ENCODE assay signal across 24 mouse cellular contexts in the genomic region with DNA sequence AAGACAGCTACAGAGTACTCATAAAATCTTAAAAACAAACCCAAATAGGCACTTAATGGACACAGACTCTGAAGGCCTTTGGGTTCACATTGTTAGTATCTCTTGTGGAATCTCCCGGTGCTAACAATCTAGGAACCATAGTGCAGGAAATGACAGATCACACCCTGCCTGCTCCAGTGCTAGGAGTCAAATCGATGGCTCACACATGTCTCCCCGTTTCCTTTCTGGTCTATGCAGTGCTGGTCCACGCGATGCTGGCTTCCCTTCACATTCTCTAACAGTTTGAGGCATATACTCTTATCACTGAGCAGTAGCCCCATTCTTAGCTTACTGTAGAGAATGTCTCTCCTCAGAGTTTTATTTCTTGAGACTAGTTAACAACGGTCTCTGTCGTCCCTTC. TPM values are rescaled to one million over a fixed set of nuclear protein-coding genes. Genes with fewer than 3 reads are reported as not detected.
DNase-seq lines count a peak whose midpoint lies in the region; ATAC-seq and TF ChIP-seq lines count a peak whose summit lies in the region.
"Had no signal": no experiment of that assay in that cellular context is flagged by ENCODE, and none has a peak within 500 bp of the region (broad histone marks: within the 10 kb centered on the region; RNA-seq: fewer than 3 reads in every experiment).

No protein-coding gene starts in this region.

- no peaks in the 10 kb centered on the region for H3K27me3 ChIP-seq in kidney, postnatal 0 days (ENCODE audit: insufficient read depth, low read length)
- no peaks in the 10 kb centered on the region for H3K27me3 ChIP-seq in liver, embryonic 13.5 days
- H3K27me3 ChIP-seq: embryonic facial prominence, embryonic 12.5 days; hindbrain, embryonic 12.5 days; intestine, embryonic 15.5 days; midbrain, embryonic 12.5 days; neural tube, embryonic 12.5 days; Patski had no signal

- no peak overlapping the region for H3K4me2 ChIP-seq in kidney, postnatal 0 days (ENCODE audit: low read length)
- no peak overlapping the region for H3K4me2 ChIP-seq in liver, embryonic 13.5 days
- H3K4me2 ChIP-seq: embryonic facial prominence, embryonic 12.5 days; heart, embryonic 11.5 days; hindbrain, embryonic 12.5 days; intestine, embryonic 15.5 days; midbrain, embryonic 12.5 days; neural tube, embryonic 12.5 days had no signal

- H3K4me3 ChIP-seq in kidney, postnatal 0 days (replicated peaks; ENCODE audit: low read depth, low read length), result no peak overlapping the region
- H3K4me3 ChIP-seq in liver, embryonic 13.5 days (replicated peaks), result no peak overlapping the region
- H3K4me3 ChIP-seq: embryonic facial prominence, embryonic 12.5 days; hindbrain, embryonic 12.5 days; intestine, embryonic 15.5 days; midbrain, embryonic 12.5 days; neural tube, embryonic 12.5 days had no signal

- peaks cover 15% of the 10 kb centered on the region for H3K36me3 ChIP-seq in kidney, postnatal 0 days (ENCODE audit: insufficient read depth, low read length)
- peaks cover 44% of the 10 kb centered on the region for H3K36me3 ChIP-seq in liver, embryonic 13.5 days

- TF ChIP-seq CTCF in kidney, postnatal 0 days (IDR thresholded peaks at IDR 0.05; ENCODE audit: low read depth), result no peak

- H3K9ac ChIP-seq in kidney, postnatal 0 days (ENCODE audit: low read depth, low read length), result no peak overlapping the region
- H3K9ac ChIP-seq in liver, embryonic 13.5 days, result no peak overlapping the region
- H3K9ac ChIP-seq: embryonic facial prominence, embryonic 12.5 days; hindbrain, embryonic 12.5 days; intestine, embryonic 15.5 days; midbrain, embryonic 12.5 days; neural tube, embryonic 12.5 days had no signal

- no peak overlapping the region for H3K27ac ChIP-seq in kidney, postnatal 0 days
- no peak overlapping the region for H3K27ac ChIP-seq in liver, embryonic 13.5 days
- H3K27ac ChIP-seq: embryonic facial prominence, embryonic 12.5 days; hindbrain, embryonic 12.5 days; intestine, embryonic 15.5 days; midbrain, embryonic 12.5 days; neural tube, embryonic 12.5 days had no signal

- 59% methylated on average over 7 of the region's 7 CpGs for WGBS in kidney, postnatal 0 days
- WGBS in liver, embryonic 13.5 days (ENCODE audit: insufficient replicate concordance), result 16% methylated on average over 7 of the region's 7 CpGs

- ATAC-seq in kidney, postnatal 0 days (replicated peaks; ENCODE audit: low FRiP score, low read depth), result no peak
- peak; percentile 65 for ATAC-seq in liver, embryonic 13.5 days (ENCODE audit: low read depth)
- ATAC-seq: forebrain, embryonic 14.5 days; intestine, embryonic 15.5 days had no signal

- no peaks in the 10 kb centered on the region for H3K4me1 ChIP-seq in kidney, postnatal 0 days (replicated peaks; ENCODE audit: insufficient read depth, low read length)
- peaks cover 9% of the 10 kb centered on the region for H3K4me1 ChIP-seq in liver, embryonic 13.5 days (replicated peaks)
- H3K4me1 ChIP-seq: embryonic facial prominence, embryonic 12.5 days; hindbrain, embryonic 12.5 days; intestine, embryonic 15.5 days; midbrain, embryonic 12.5 days; neural tube, embryonic 12.5 days had no signal

- peak; percentile 42 for DNase-seq in kidney, postnatal 0 days (ENCODE audit: low spot score)
- DNase-seq in kidney, postnatal 10 days, result no peak
- DNase-seq in CD4-positive helper T cell, adult 2 months (ENCODE audit: low read depth, low spot score), result peak; percentile 24
- peak; percentile 20 for DNase-seq in c-Kit-positive CD71-negative TER-119-negative erythroid progenitor cells, embryonic 14.5 days (ENCODE audit: low read depth)
- DNase-seq in liver, embryonic 13.5 days, result no peak
- DNase-seq in adrenal gland, adult (ENCODE audit: inconsistent age in 2 of 2, low spot score in 1 of 2), result no peak
- DNase-seq in thymus, postnatal 25 days, result no peak
- no peak for DNase-seq in cerebellum, postnatal 4 days (ENCODE audit: low spot score in 2 of 2)
- DNase-seq: adrenal gland, postnatal 10 days; cerebellum, adult 18-20 months; gastrocnemius, postnatal 36 days; heart, postnatal 10 days; layer of hippocampus, postnatal 36 days; lung, postnatal 14 days; right cerebral cortex, adult 18-20 months; thymus, postnatal 14 days had no signal

- no peaks in the 10 kb centered on the region for H3K9me3 ChIP-seq in kidney, postnatal 0 days (replicated peaks; ENCODE audit: low read length)
- H3K9me3 ChIP-seq in liver, embryonic 13.5 days (replicated peaks), result no peaks in the 10 kb centered on the region
- H3K9me3 ChIP-seq: embryonic facial prominence, embryonic 12.5 days; hindbrain, embryonic 12.5 days; intestine, embryonic 15.5 days; midbrain, embryonic 12.5 days; neural tube, embryonic 12.5 days had no signal

RNA-seq across cellular contexts. Expression of a gene that starts 20.0 kb away (rescaled TPM):
- polyA plus RNA-seq in kidney, postnatal 0 days (2015; fragmentation: Nextera tagmentation; extraction: Ambion mirVana), result 77.6 and 77.8 TPM in 2 replicates
- 47.7 and 55.2 TPM in 2 replicates for polyA plus RNA-seq in liver, embryonic 13.5 days (2015; fragmentation: Nextera tagmentation; extraction: Ambion mirVana)

RNA-seq across cellular contexts. Expression of a gene that starts 46.0 kb away (rescaled TPM):
- polyA plus RNA-seq in kidney, postnatal 0 days (2015; fragmentation: Nextera tagmentation; extraction: Ambion mirVana), result 23.0 and 23.2 TPM in 2 replicates
- 9.6 and 11.5 TPM in 2 replicates for polyA plus RNA-seq in liver, embryonic 13.5 days (2015; fragmentation: Nextera tagmentation; extraction: Ambion mirVana)

Comparison
In these comparisons a context has a peak if more than half of its experiments do, and no peak if none do; other contexts are left out.
1. DNase-seq: peak in kidney, postnatal 0 days (single experiment), CD4-positive helper T cell, adult 2 months (single experiment) and c-Kit-positive CD71-negative TER-119-negative erythroid progenitor cells, embryonic 14.5 days (single experiment); none in kidney, postnatal 10 days (single experiment), liver, embryonic 13.5 days (single experiment), adrenal gland, adult (0 of 2), thymus, postnatal 25 days (single experiment) and cerebellum, postnatal 4 days (0 of 2).